Mouse (Mus musculus) CH12.LX (cell line): ENCODE measurements at regions not wholly inside any gene's neighbourhood (a gene's known extent, or its start where the extent isn't known, plus 50 kb on each side); places are given as distances from the start of the nearest gene placed in this dataset.

ENCODE experiments used
- CTCF ChIP-seq, 2 experiments: IDR thresholded peaks in 1 of 2; conservative IDR thresholded peaks in 1 of 2; 2 replicates each; pipeline ENCODE4 v1.5.1; 2011 to 2012; ENCODE audit warnings: low read depth in 2 of 2, low read length in 2 of 2, improper control_type of control experiment in 1 of 2, inconsistent platforms in 1 of 2, mild to moderate bottlenecking in 1 of 2, moderate library complexity in 1 of 2
- EP300 ChIP-seq: IDR thresholded peaks from 2 replicates; pipeline ENCODE4 v1.6.1; 2011; ENCODE audit warnings: low read length, improper control_type of control experiment
- GABPA ChIP-seq: IDR thresholded peaks from 2 replicates; pipeline ENCODE4 v1.6.1; 2012; ENCODE audit warnings: low read depth, low read length, improper control_type of control experiment, inconsistent platforms; ENCODE audit not compliant: insufficient replicate concordance
- HCFC1 ChIP-seq: IDR thresholded peaks from 2 replicates; pipeline ENCODE4 v1.6.1; 2012; ENCODE audit warnings: low read depth, mild to moderate bottlenecking, inconsistent platforms, low read length, improper control_type of control experiment
- KAT2A ChIP-seq: IDR thresholded peaks from 2 replicates; pipeline ENCODE4 v1.6.1; 2012; ENCODE audit warnings: low read length, improper control_type of control experiment, inconsistent platforms; ENCODE audit not compliant: insufficient replicate concordance
- MAFK ChIP-seq: IDR thresholded peaks from 2 replicates; pipeline ENCODE4 v1.6.1; 2011; ENCODE audit warnings: low read length, improper control_type of control experiment; ENCODE audit not compliant: insufficient replicate concordance
- MAZ ChIP-seq: IDR thresholded peaks from 2 replicates; pipeline ENCODE4 v1.6.1; 2012; ENCODE audit warnings: low read depth, mild to moderate bottlenecking, inconsistent platforms, low read length, improper control_type of control experiment, moderate library complexity
- NELFE ChIP-seq: IDR thresholded peaks from 2 replicates; pipeline ENCODE4 v1.6.1; 2011; ENCODE audit warnings: low read depth, low read length, improper control_type of control experiment
- POLR2A ChIP-seq: IDR thresholded peaks from 2 replicates; pipeline ENCODE4 v1.6.1; 2011; ENCODE audit warnings: low read depth, mild to moderate bottlenecking, improper control_type of control experiment, low read length
- ZC3H11A ChIP-seq: IDR thresholded peaks from 2 replicates; pipeline ENCODE4 v1.6.1; 2012; ENCODE audit warnings: low read depth, mild to moderate bottlenecking, inconsistent platforms, low read length, improper control_type of control experiment
- ZMIZ1 ChIP-seq: IDR thresholded peaks from 2 replicates; pipeline ENCODE4 v1.6.1; 2012; ENCODE audit warnings: low read depth, mild to moderate bottlenecking, inconsistent platforms, low read length, improper control_type of control experiment
- ZNF384 ChIP-seq: IDR thresholded peaks from 2 replicates; pipeline ENCODE4 v1.6.1; 2012; ENCODE audit warnings: low read depth, low read length, improper control_type of control experiment, inconsistent platforms

GRCm38 (mm10) chr10:119114653-119115052 lies 125.2 kb downstream of the Cand1 start:
- TF ChIP-seq ZNF384, result no peak
- no peak for TF ChIP-seq POLR2A
- TF ChIP-seq CTCF (conservative IDR thresholded peaks at IDR 0.05 in 1 of 2, IDR thresholded peaks at IDR 0.05 in 1 of 2; ENCODE audit: low read depth in 2 of 2, low read length in 2 of 2), result no peak
- TF ChIP-seq ZMIZ1, result no peak
- no peak for TF ChIP-seq MAZ
- no peak for TF ChIP-seq KAT2A
- no peak for TF ChIP-seq ZC3H11A
- TF ChIP-seq MAFK, result no peak
- no peak for TF ChIP-seq NELFE
- no peak for TF ChIP-seq HCFC1
- no peak for TF ChIP-seq GABPA
- no peak for TF ChIP-seq EP300
